Mouse (Mus musculus): Measurements from ENCODE around the gene 9130008F23Rik.

The 9130008F23Rik gene

GRCm38 (mm10) chr17:40879924-40880691, at the start of gene 9130008F23Rik:
TSS of gene 9130008F23Rik (minus strand) at chr17:40880559.
- DNase-seq: no peak

- no peak for DNase-seq
Measured at GRCm38 (mm10) chr17:40915499-40915898, 35.1 kb upstream of the 9130008F23Rik start.

GRCm38 (mm10) chr17:40914250-40914649, 33.9 kb upstream of the 9130008F23Rik start, which contains the start of gene Glyatl3:
TSS of gene Glyatl3 (minus strand) at chr17:40914350.
- DNase-seq: no peak

- DNase-seq: no peak
Measured at GRCm38 (mm10) chr17:40904721-40905154, 24.4 kb upstream of the 9130008F23Rik start.

GRCm38 (mm10) chr17:40904056-40904597, 23.8 kb upstream of the 9130008F23Rik start:
- no peak for DNase-seq

- DNase-seq: no peak
Measured at GRCm38 (mm10) chr17:40903345-40903744, 23.0 kb upstream of the 9130008F23Rik start.

GRCm38 (mm10) chr17:40899783-40900363, 19.5 kb upstream of the 9130008F23Rik start:
- no peak for DNase-seq

- DNase-seq: no peak
Measured at GRCm38 (mm10) chr17:40896863-40897262, 16.5 kb upstream of the 9130008F23Rik start.

- DNase-seq: no peak
Measured at GRCm38 (mm10) chr17:40887849-40888536, 7.6 kb upstream of the 9130008F23Rik start.

GRCm38 (mm10) chr17:40885155-40885554, 4.8 kb upstream of the 9130008F23Rik start:
- DNase-seq: no peak

GRCm38 (mm10) chr17:40882172-40882571, 1.8 kb upstream of the 9130008F23Rik start:
- no peak for DNase-seq

GRCm38 (mm10) chr17:40879528-40879923, 833 bp downstream of the 9130008F23Rik start:
- no peak for DNase-seq

- no peak for DNase-seq
Measured at GRCm38 (mm10) chr17:40877741-40878140, 2.6 kb downstream of the 9130008F23Rik start.

GRCm38 (mm10) chr17:40875568-40875967, 4.8 kb downstream of the 9130008F23Rik start:
- no peak for DNase-seq

- no peak for DNase-seq
Measured at GRCm38 (mm10) chr17:40874701-40875100, 5.7 kb downstream of the 9130008F23Rik start.

- DNase-seq: no peak
Measured at GRCm38 (mm10) chr17:40873582-40874011, 6.8 kb downstream of the 9130008F23Rik start.

GRCm38 (mm10) chr17:40872626-40873025, 7.7 kb downstream of the 9130008F23Rik start:
- no peak for DNase-seq

GRCm38 (mm10) chr17:40868952-40869747, 11.2 kb downstream of the 9130008F23Rik start:
- DNase-seq: no peak

- DNase-seq: no peak
Measured at GRCm38 (mm10) chr17:40855065-40855464, 25.3 kb downstream of the 9130008F23Rik start.

GRCm38 (mm10) chr17:40837308-40837707, 43.1 kb downstream of the 9130008F23Rik start:
- DNase-seq: no peak

GRCm38 (mm10) chr17:40831870-40832269, 48.5 kb downstream of the 9130008F23Rik start:
- no peak for DNase-seq
